Mouse (Mus musculus) embryo, embryonic 9.5 days (tissue): ENCODE measurements at regions not wholly inside any gene's neighbourhood (a gene's known extent, or its start where the extent isn't known, plus 50 kb on each side); places are given as distances from the start of the nearest gene placed in this dataset.

Experiments
- DNase-seq: peaks from one replicate; pipeline ENCODE4 v3.0.0-alpha.2; 2017; ENCODE audit errors: extremely low spot score

DNA sequence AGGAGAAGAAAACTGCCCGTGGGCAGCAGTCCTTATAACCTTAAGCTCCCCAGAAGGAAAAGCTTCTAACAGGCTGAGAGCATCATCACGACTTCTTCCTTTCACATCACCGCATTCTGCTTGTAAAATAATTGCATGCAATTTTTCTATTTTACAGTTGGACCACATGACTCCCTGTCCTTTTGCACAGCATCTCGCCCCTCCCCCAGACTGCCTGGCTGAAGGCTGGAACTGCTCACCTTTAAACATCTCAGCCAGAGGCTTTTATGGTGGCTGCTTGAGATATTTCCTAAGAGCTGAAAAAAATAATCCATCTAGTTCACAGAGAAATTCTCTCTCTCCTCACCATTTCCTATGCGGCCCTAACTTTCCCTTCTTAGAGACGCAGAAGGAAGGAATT lies 164.4 kb upstream of the Itga1 start:
- no peak for DNase-seq

DNA sequence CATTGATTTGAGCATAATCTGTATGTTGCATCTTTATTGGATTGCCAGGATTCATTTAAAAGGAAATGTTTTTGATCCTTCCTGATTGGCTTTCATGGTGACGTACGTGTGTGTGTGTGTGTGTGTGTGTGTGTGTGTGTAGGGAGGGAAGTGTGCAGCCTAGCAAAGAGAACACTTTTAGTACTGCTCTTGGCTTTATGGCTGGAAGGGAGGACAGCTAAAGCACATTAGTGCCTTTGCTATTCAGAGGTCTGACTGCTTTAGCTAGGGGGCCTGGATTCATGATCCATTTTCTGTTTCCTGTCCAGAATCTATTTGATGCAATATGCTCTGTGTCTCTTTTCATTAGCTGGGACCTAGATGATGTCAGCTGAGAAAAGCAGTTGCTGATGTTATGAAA lies 155.6 kb upstream of the Itga1 start:
- no peak for DNase-seq

DNA sequence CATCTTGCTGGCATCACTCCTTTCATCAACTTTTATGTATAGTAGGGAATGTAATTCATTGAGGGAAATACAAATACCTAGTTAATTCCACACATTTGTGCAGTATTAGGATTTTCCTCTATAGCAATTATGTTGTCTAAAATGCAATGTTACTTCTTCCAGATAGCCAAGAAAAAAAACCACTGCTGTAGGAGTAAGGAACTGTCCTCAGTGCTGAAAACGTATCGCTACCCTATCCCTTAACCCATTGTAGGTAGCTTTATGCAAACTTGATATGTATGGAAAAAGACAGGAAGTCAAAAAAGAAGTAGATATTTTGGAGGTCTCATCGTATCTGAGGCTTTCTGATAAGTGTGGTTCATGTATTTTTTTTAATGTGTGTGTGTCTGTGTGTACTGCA lies 150.8 kb upstream of the Itga1 start:
- no peak for DNase-seq

DNA sequence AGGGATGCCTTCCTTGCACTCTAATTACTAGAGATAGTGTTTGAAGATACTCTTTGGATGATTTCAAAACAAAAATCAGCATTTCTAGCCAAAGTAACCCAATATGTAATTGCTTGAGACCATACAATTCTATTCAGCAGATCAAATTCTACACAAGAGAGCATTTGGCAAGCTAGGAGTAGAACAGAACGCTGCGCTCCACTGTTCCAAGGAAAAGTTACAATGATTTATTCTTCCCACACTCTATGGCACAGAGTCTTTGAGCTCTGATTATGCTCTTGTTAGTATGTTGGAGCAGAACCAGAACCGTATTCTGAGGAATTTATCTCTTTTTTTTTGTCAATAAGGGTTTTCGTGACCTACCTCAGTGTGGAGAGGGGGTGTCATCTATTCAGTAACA lies 130.2 kb upstream of the Itga1 start:
- DNase-seq = no peak

DNA sequence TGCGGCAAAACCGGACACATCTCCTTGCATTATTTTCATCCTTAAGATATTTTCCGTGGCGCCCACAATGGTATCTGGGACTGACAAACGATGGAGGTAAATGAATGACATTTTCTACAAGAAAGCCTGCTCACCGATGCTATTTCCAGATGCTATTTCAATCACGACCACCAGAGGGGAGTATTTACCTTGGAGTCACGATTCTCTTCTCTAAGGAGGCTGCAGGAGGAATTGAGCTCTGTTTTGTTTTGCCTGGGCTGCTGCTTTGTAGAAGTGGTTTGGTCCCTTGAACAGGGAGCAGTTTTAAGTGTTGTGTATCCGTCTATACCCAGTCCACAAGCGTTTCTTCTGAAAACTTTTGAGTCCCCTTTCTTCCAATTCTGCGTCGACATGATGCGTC lies 128.7 kb upstream of the Itga1 start:
- peak; percentile 75 for DNase-seq

- no peak for DNase-seq
These were observed 125.1 kb upstream of the Itga1 start for GRCm38 (mm10) chr13:115226824-115227223.

DNA sequence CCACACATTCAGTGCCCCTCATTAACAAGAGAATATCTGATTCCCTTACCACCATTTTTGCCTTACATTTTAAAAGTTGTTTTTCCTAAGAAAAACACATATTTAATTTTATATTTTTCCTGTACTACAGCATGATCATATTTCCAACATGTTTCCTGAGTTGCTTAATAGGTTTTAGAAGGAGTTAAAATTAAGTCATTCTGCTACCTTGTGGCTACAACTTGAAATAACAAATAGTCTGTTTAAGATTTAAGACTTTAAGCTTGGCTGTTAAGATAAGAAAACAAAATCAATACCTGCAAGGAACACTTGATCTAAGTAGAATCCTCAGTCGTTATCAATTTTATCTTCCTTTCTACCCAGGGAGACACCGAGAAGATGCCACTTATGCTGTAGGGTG lies 117.9 kb upstream of the Itga1 start:
- no peak for DNase-seq

DNA sequence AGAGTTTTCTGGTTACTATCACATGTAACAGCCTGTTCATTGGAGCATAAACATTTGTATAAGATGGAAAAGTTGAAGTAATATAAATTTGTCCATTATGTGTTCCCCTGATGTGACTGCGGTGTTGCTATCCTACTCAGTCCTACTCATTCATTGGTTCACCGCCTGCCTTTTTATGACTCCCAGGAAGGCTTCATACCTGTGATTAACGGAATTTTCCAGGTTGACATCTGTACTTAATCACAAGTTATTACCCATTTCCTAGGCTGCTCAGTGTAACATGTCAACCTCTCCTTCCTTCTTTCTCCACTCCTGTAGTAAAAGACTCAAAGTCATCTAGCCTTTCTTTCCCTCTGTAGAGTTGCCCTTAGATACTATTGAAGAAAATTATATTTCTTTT lies 109.5 kb upstream of the Itga1 start:
- DNase-seq = no peak

GRCm38 (mm10) chr13:115210643-115211208 lies 109.0 kb upstream of the Itga1 start:
- no peak for DNase-seq

- no peak for DNase-seq
These were observed 107.8 kb upstream of the Itga1 start for GRCm38 (mm10) chr13:115209402-115210192.

GRCm38 (mm10) chr13:115206723-115207122 lies 105.0 kb upstream of the Itga1 start:
- no peak for DNase-seq

GRCm38 (mm10) chr13:115199166-115199565 lies 97.4 kb upstream of the Itga1 start:
- DNase-seq = no peak

DNA sequence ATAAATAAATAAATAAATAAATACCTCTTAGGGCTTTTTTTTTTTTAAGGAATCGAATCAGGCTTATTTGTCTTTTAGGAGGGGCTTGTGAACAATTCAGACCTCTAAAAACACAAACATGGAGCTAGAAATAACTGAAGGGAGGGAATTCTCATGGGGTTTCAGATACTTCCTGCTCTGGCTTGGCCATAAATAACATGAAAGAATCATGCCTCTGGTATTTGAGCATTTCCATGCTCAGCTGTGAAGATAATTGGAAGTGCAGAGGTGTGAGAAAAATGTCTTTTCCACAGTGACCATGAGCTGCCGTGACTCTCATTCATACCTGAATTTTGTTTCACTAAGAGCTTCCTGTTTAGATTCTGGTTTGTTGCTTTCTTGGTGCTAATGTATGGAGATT lies 86.3 kb upstream of the Itga1 start:
- DNase-seq = no peak

DNA sequence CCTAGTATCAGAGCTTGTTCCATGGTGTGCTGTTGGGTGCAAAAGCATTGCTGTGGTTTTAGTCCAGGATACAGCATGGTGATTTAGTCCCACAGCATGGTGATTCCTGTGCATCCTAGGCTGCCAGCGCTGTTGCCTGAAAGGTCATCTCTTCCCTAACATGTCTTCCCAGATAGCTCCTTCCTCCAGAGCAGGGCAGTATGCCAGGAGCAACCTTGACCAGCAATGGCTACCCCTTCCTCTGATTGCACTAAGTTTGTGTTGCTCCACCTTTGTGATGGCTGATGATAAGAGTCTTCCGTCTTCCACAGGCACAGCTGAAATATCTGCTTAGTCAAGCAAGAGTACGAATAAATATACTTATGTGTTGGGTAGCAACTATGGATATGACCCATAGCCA lies 85.6 kb upstream of the Itga1 start:
- DNase-seq = no peak

- DNase-seq = no peak
These were observed 80.6 kb upstream of the Itga1 start for GRCm38 (mm10) chr13:115182211-115182870.

DNA sequence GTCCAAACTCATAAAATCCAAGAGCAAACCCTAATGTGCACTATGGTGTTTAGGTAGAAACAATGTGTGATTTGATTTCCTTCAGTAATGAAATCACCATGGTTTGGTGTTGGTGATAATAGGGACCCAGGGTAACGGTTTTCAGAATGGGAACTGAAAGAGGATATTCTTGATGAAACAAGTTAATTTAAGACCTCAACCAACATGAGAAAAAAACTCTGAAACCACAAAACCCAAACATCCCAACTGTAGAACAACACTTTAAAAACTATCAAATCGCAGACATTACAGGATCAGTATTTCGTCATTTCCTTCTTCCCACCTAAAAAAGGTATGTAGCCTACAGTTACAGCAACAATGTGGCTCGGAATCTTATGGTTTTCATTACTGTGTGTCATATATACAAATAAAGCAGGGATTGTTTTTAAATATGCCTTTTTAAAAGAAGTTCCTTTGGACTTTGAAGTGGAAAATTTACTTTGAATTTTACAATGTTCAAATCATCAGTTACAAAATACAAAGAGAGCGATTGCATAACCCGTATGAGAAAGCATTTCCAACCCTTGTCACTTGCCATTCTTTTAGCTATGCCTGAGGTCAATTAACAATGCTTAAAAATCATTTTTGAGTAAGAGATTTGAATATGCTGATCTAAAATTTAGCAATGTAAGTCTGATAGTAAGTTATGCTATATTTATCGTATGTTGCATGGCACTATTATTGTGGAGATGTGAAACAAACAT lies 76.6 kb upstream of the Itga1 start:
- no peak for DNase-seq

GRCm38 (mm10) chr13:115171347-115172062 lies 69.7 kb upstream of the Itga1 start:
- DNase-seq = no peak

GRCm38 (mm10) chr13:115165981-115166380 lies 64.2 kb upstream of the Itga1 start:
- DNase-seq = no peak

GRCm38 (mm10) chr13:115162689-115163413 lies 61.1 kb upstream of the Itga1 start:
- DNase-seq = no peak

GRCm38 (mm10) chr13:115159386-115159785 lies 57.6 kb upstream of the Itga1 start:
- no peak for DNase-seq
